Mouse (Mus musculus) right cerebral cortex, postnatal 10 days (tissue): ENCODE data around the gene Prdx5.
"Not testable (repeated sequence)": the region's sequence is repeated elsewhere in the genome, so short reads cannot be mapped to it uniquely, and the experiment has no call there.

Experiments used
- DNase-seq, 2 experiments: peaks; one replicate each; pipeline ENCODE4 v3.0.0; 2021; ENCODE audit warnings: low spot score in 2 of 2

Gene Prdx5

GRCm38 (mm10) chr19:6919431-6919830, 9.5 kb upstream of the Prdx5 start:
- no peak for DNase-seq

- DNase-seq, result no peak
Measured at GRCm38 (mm10) chr19:6918321-6918720, 8.4 kb upstream of the Prdx5 start.

- no peak for DNase-seq
Measured at GRCm38 (mm10) chr19:6916496-6916895, 6.6 kb upstream of the Prdx5 start.

- DNase-seq, result no peak
Measured at GRCm38 (mm10) chr19:6915276-6915675, 5.4 kb upstream of the Prdx5 start.

GRCm38 (mm10) chr19:6914540-6914939, 4.6 kb upstream of the Prdx5 start:
- no peak for DNase-seq

- DNase-seq, result peak in 1 of 2 experiments; percentile 31
Measured at GRCm38 (mm10) chr19:6913991-6914390, 4.1 kb upstream of the Prdx5 start.

GRCm38 (mm10) chr19:6913036-6913435, 3.1 kb upstream of the Prdx5 start:
- DNase-seq, result no peak

- peak in 1 of 2 experiments; percentile 39 for DNase-seq
Measured at GRCm38 (mm10) chr19:6912205-6912970, 2.5 kb upstream of the Prdx5 start.

GRCm38 (mm10) chr19:6911101-6912074, 1.5 kb upstream of the Prdx5 start:
- DNase-seq, result peak in 1 of 2 experiments; percentile 44

- DNase-seq, result peak in 1 of 2 experiments; percentile 71
Measured at GRCm38 (mm10) chr19:6910306-6910705, 400 bp upstream of the Prdx5 start.

- DNase-seq, result no peak
Measured at GRCm38 (mm10) chr19:6909021-6909420, 885 bp downstream of the Prdx5 start.

- DNase-seq, result no peak
Measured at GRCm38 (mm10) chr19:6907811-6908540, 1.9 kb downstream of the Prdx5 start.

- no peak for DNase-seq
Measured at GRCm38 (mm10) chr19:6907094-6907493, 2.8 kb downstream of the Prdx5 start.

- DNase-seq, result no peak
Measured at GRCm38 (mm10) chr19:6906199-6906598, 3.7 kb downstream of the Prdx5 start.

GRCm38 (mm10) chr19:6905498-6906159, 4.3 kb downstream of the Prdx5 start:
- DNase-seq, result no peak

GRCm38 (mm10) chr19:6904846-6905245, 5.1 kb downstream of the Prdx5 start:
- no peak for DNase-seq

GRCm38 (mm10) chr19:6903031-6903430, 6.9 kb downstream of the Prdx5 start:
- DNase-seq, result no peak

GRCm38 (mm10) chr19:6899641-6900040, 10.3 kb downstream of the Prdx5 start:
- DNase-seq, result no peak

- DNase-seq, result not testable (repeated sequence)
Measured at GRCm38 (mm10) chr19:6895608-6896305, 14.1 kb downstream of the Prdx5 start.

- no peak for DNase-seq
Measured at GRCm38 (mm10) chr19:6893731-6894451, 16.0 kb downstream of the Prdx5 start.
